Mouse (Mus musculus): ENCODE measurements at regions not wholly inside any gene's neighbourhood (a gene's known extent, or its start where the extent isn't known, plus 50 kb on each side); places are given as distances from the start of the nearest gene placed in this dataset.

GRCm38 (mm10) chr11:57415167-57415566 is 103.2 kb downstream of the Fam114a2 start:
- TF ChIP-seq POLR2A (IDR thresholded peaks at IDR 0.05; ENCODE audit: borderline replicate concordance, extremely low read depth, insufficient read depth, insufficient read length, poor library complexity, severe bottlenecking) (no peak), CTCF (IDR thresholded peaks at IDR 0.05; ENCODE audit: borderline replicate concordance, extremely low read depth, insufficient read depth, insufficient read length) (no peak)

Measured in brain, embryonic 14.5 days (tissue).